Mouse (Mus musculus) Muller cell, postnatal 12 days (primary cell): ENCODE data around the gene Pon1.

Experiments
- DNase-seq: peaks from one replicate; pipeline ENCODE4 v3.0.0-alpha.2; 2015; ENCODE audit errors: inconsistent ontology term

Gene Pon1

DNA sequence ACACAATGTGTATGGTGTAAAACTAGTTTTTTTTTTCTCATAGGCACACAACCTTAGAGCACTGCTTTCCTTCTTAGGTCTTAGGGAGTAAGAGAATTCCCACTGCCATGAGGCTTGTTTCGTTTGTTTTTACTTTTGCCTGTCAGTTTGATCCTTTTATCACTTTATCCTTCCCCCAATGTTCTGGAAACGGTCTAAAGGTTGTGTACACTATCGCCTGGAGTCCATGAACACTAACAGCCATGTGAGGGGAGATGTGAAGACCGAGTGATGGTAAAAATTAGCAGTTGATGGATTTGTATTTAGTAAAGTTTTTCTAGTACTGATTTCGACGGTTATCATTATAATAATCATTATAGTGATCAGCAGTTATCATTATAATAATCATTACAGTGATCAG is 58.8 kb downstream of the Pon1 start:
- no peak for DNase-seq

DNA sequence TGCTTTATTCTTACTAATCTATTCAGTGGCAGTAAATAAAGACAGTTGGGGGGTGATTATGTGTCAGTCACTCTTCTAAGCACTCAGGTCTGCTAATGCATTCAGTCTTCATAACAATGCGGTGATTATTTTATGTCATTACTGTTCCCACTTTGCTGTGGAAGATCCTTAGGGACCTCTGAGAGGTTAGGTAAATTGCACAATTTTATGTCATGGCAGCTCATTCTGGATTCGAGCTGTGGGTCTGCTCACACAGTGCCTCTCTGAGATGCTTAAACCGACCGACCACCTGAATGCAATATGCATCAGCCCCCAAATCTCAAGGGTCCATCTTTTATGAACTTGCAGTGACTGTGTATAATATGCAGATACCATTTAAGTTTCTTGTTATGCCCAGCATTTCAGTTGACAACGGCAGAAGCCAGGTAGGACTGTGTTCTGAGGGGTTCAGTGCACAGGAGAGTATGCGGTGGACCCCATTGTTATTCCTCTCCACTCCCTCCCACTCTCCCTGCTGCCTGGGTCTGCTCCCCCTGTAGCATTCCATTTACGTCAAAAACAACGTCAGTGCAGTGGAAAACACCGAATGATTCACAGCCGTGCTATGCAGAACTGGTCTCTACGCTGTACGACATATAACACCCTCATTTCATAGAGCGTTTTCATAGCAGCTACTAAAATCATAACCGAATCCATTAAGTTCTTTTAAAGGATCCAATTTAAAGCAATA is 64.2 kb downstream of the Pon1 start:
- no peak for DNase-seq

DNA sequence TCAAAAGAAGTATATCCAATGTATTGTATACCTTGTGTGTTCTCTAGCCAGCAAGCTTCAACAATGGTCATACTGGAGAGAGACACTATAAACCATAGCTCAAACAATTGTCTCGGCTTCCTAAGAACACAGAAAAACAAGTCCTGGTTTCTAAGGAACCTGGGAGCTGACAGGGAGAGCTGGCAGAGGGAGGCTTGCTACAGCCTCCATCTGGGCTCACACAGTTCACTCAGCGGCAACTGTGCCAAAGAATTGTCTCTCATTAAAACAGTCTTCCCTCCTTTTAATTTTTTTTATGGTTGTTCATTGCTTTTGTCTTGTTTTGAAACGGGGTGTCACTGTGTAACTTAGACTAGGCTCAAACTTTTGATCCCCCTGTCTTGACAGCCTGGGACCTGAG is 73.5 kb downstream of the Pon1 start:
- DNase-seq, result no peak

- DNase-seq, result no peak
Observed at GRCm38 (mm10) chr6:5119181-5119910, 74.4 kb downstream of the Pon1 start.
